Mouse (Mus musculus) CH12.LX (cell line): ENCODE measurements at regions not wholly inside any gene's neighbourhood (a gene's known extent, or its start where the extent isn't known, plus 50 kb on each side); places are given as distances from the start of the nearest gene placed in this dataset.

Source experiments
- CHD1 ChIP-seq: IDR thresholded peaks from 2 replicates; pipeline ENCODE4 v1.6.1; 2012; ENCODE audit warnings: low read depth, low read length, improper control_type of control experiment, inconsistent platforms
- CTCF ChIP-seq, 2 experiments: IDR thresholded peaks in 1 of 2; conservative IDR thresholded peaks in 1 of 2; 2 replicates each; pipeline ENCODE4 v1.5.1; 2011 to 2012; ENCODE audit warnings: low read depth in 2 of 2, low read length in 2 of 2, improper control_type of control experiment in 1 of 2, inconsistent platforms in 1 of 2, mild to moderate bottlenecking in 1 of 2, moderate library complexity in 1 of 2
- GABPA ChIP-seq: IDR thresholded peaks from 2 replicates; pipeline ENCODE4 v1.6.1; 2012; ENCODE audit warnings: low read depth, low read length, improper control_type of control experiment, inconsistent platforms; ENCODE audit not compliant: insufficient replicate concordance
- IRF4 ChIP-seq: IDR thresholded peaks from 2 replicates; pipeline ENCODE4 v1.6.1; 2014; ENCODE audit warnings: low read depth, mild to moderate bottlenecking, inconsistent platforms, low read length, improper control_type of control experiment
- MAX ChIP-seq: IDR thresholded peaks from 2 replicates; pipeline ENCODE4 v1.6.1; 2011; ENCODE audit warnings: low read length, improper control_type of control experiment
- MAZ ChIP-seq: IDR thresholded peaks from 2 replicates; pipeline ENCODE4 v1.6.1; 2012; ENCODE audit warnings: low read depth, mild to moderate bottlenecking, inconsistent platforms, low read length, improper control_type of control experiment, moderate library complexity
- MXI1 ChIP-seq: IDR thresholded peaks from 2 replicates; pipeline ENCODE4 v1.6.1; 2011; ENCODE audit warnings: mild to moderate bottlenecking, low read depth, low read length, improper control_type of control experiment
- POLR2A ChIP-seq: IDR thresholded peaks from 2 replicates; pipeline ENCODE4 v1.6.1; 2011; ENCODE audit warnings: low read depth, mild to moderate bottlenecking, improper control_type of control experiment, low read length
- POLR2AphosphoS2 ChIP-seq: IDR thresholded peaks from 2 replicates; pipeline ENCODE4 v1.6.1; 2011; ENCODE audit warnings: low read depth, low read length, improper control_type of control experiment
- SIN3A ChIP-seq: IDR thresholded peaks from 2 replicates; pipeline ENCODE4 v1.6.1; 2012; ENCODE audit warnings: low read length, improper control_type of control experiment, inconsistent platforms
- USF2 ChIP-seq: conservative IDR thresholded peaks from 2 replicates; pipeline ENCODE4 v1.6.1; 2011; ENCODE audit warnings: low read depth, low read length, improper control_type of control experiment

- no peak for TF ChIP-seq POLR2A
- no peak for TF ChIP-seq CTCF (conservative IDR thresholded peaks at IDR 0.05 in 1 of 2, IDR thresholded peaks at IDR 0.05 in 1 of 2; ENCODE audit: low read depth in 2 of 2, low read length in 2 of 2)
- no peak for TF ChIP-seq IRF4
- TF ChIP-seq USF2 = no peak
- TF ChIP-seq GABPA = no peak
- no peak for TF ChIP-seq POLR2AphosphoS2
- no peak for TF ChIP-seq SIN3A
- no peak for TF ChIP-seq CHD1
- no peak for TF ChIP-seq MXI1
- TF ChIP-seq MAZ = no peak
- TF ChIP-seq MAX = no peak
Observed at GRCm38 (mm10) chr7:137611891-137612522, 174.6 kb downstream of the Glrx3 start.
